Mouse (Mus musculus): ENCODE data around the gene Jagn1.

DNA sequence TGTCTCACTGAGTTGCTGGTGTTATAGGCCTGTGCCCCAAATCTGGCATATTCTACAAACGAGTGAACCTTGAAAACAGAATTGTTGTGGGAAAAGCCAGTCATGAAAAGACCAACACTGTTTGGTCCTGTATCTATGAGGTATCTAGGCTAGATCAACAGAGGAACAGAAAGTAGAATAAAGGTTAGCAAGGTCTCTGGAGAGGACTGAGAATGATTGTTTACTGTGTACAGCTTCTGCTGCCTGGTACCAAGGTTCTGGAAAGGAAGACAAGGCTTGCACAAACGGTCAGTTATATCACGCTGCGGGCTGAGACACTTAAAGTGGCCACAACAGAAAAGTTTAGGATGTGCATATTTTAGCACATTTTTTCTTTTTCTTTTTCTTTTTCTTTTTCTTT lies 15.7 kb upstream of the Jagn1 start:
- TF ChIP-seq CTCF (IDR thresholded peaks at IDR 0.05; ENCODE audit: insufficient read depth, low read depth, low read length), result no peak
- no peak for TF ChIP-seq POLR2A (IDR thresholded peaks at IDR 0.05; ENCODE audit: insufficient read depth, low read depth, low read length)

Measured in olfactory bulb, adult 2 months (tissue).